Mouse (Mus musculus) heart, embryonic 13.5 days (tissue): ENCODE data around the gene Eef1g. TPM values are rescaled to one million over a fixed set of nuclear protein-coding genes. Genes with fewer than 3 reads are reported as not detected.
"Not testable (repeated sequence)": the region's sequence is repeated elsewhere in the genome, so short reads cannot be mapped to it uniquely, and the experiment has no call there.

Experiments
- ATAC-seq: fragments of 200-750 bp; cut with Nextera tagmentation; 2 replicates; pipeline ENCODE4 v1.8.0; 2017; ENCODE audit warnings: moderate TSS enrichment; ENCODE audit not compliant: insufficient number of reproducible peaks, low FRiP score, low TSS enrichment; ENCODE audit errors: extremely low read depth
- H3K27ac ChIP-seq: fragments of 300-500 bp; sonication (generic); replicated peaks from 2 replicates; pipeline ENCODE4 v1.5.1; 2015; ENCODE audit warnings: moderate library complexity, mild to moderate bottlenecking, inconsistent platforms
- H3K27me3 ChIP-seq: fragments of 300-500 bp; sonication (generic); replicated peaks from 2 replicates; pipeline ENCODE4 v1.6.1; 2015; ENCODE audit warnings: mild to moderate bottlenecking, inconsistent platforms
- H3K36me3 ChIP-seq: fragments of 300-500 bp; sonication (generic); 2 replicates; pipeline ENCODE4 v1.6.1; 2015; ENCODE audit warnings: mild to moderate bottlenecking, inconsistent platforms
- H3K4me1 ChIP-seq: fragments of 300-500 bp; sonication (generic); 2 replicates; pipeline ENCODE4 v1.6.1; 2015; ENCODE audit warnings: inconsistent platforms
- H3K4me2 ChIP-seq: fragments of 300-500 bp; sonication (generic); 2 replicates; pipeline ENCODE4 v1.6.1; 2015; ENCODE audit warnings: inconsistent platforms, mild to moderate bottlenecking, moderate library complexity
- H3K4me3 ChIP-seq: fragments of 300-500 bp; sonication (generic); 2 replicates; pipeline ENCODE4 v1.5.1; 2015; ENCODE audit warnings: moderate library complexity, mild to moderate bottlenecking, inconsistent platforms
- H3K9ac ChIP-seq: fragments of 300-500 bp; sonication (generic); 2 replicates; pipeline ENCODE4 v1.6.1; 2015; ENCODE audit warnings: inconsistent platforms, mild to moderate bottlenecking, moderate library complexity
- H3K9me3 ChIP-seq: fragments of 300-500 bp; sonication (generic); 2 replicates; pipeline ENCODE4 v1.6.1; 2016; ENCODE audit warnings: inconsistent platforms
- WGBS: fragments of 180-500 bp; shearing (Covaris S2); methylation state at CpG from one replicate; pipeline ENCODE4 v1.1.7; 2015; ENCODE audit warnings: mixed read lengths; 5-methylcytosine and 5-hydroxymethylcytosine counted together
- polyA plus RNA-seq: library from polyadenylated mRNA; unstranded; fragments of >200 nt; fragmentation: Nextera tagmentation; extraction: Ambion mirVana; gene quantifications from 2 replicates; pipeline ENCODE4 v1.2.1, GENCODE M21; 2015

Eef1g gene
- polyA plus RNA-seq, 1 experiment from 2014 or later, result 251 TPM

DNA sequence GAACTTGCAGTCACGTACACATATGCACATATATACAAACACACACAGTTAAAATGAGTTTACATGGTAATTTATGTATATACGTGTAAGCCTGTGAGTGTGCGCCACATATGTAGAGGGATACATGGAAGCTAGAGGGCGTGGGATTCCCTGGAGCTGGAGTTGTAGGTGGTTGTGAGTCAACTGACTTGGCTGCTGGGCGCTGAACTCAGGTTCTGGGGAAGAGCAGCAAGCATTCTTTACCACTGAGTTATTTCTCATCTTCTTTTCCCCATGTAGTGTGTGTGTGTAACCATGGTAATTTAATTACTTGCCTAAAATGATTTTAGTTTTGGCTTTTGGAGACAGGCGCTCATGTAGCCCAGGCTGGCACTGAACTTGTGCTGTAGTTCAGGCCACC is 29.8 kb downstream of the Eef1g start:
- Histone ChIP-seq H3K9ac (no peak overlapping the region), H3K27ac (peak overlapping the region; percentile 78; the same call in 1 of the 2 replicates), H3K36me3 (peaks cover 27% of the 10 kb centered on the region), H3K4me3 (no peak overlapping the region), H3K27me3 (no peaks in the 10 kb centered on the region), H3K4me2 (no peak overlapping the region), H3K4me1 (peaks cover 76% of the 10 kb centered on the region), H3K9me3 (no peaks in the 10 kb centered on the region)
- 91% methylated on average over 6 of the region's 6 CpGs for WGBS
- no peak for ATAC-seq

DNA sequence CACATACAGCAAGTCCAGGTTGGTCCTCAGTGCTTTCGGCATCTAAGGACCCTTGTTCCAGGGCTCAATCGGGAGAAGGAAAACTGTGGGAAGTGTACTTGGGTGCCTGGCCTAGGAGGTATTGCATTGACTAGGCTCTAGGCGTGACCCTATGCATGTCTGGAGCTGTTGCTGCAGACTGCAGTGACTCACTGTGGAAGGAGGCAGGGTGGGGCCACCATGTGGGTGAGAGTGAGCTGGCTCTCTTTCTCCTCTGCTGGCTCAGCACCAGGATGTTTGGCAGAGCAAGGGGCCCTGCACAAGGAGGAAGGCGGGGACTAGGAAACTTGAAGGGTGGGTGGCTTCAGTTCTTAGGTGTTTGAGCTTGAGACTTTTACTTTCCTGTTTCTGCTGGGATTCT is 30.7 kb downstream of the Eef1g start:
- peak overlapping the region; percentile 33 for H3K9ac ChIP-seq
- H3K27me3 ChIP-seq, result no peaks in the 10 kb centered on the region
- 0 out of 2 replicates have a peak overlapping the region, but pooled peaks have one; percentile 2 for H3K4me3 ChIP-seq
- peak; percentile 64 for ATAC-seq
- peaks cover 36% of the 10 kb centered on the region for H3K36me3 ChIP-seq
- 33% methylated on average over 4 of the region's 4 CpGs for WGBS
- H3K4me2 ChIP-seq, result peak overlapping the region; percentile 29
- no peaks in the 10 kb centered on the region for H3K9me3 ChIP-seq
- peak overlapping the region; percentile 78 for H3K27ac ChIP-seq
- H3K4me1 ChIP-seq, result peaks cover 67% of the 10 kb centered on the region

DNA sequence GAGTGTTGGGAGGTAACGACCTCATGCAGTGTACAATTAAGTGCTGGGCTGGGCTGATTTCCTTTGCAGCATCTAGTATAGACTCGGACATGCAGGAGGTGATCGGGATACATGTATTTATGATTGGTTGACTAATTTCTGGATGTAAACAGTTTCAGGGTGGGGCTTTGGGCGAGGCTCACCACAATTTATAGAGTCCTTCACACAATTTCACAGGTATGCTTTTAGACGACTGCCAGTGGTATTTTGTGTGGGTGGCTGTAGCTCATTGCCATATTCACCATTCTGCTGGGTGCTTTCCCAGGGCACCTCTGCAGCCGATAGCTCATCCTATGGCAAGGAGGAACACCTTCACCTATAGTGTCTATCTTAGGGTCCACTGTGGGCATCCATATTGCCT is 31.7 kb downstream of the Eef1g start:
- no peaks in the 10 kb centered on the region for H3K9me3 ChIP-seq
- H3K27ac ChIP-seq, result peak overlapping the region; percentile 78; the same call in 1 of the 2 replicates
- peaks cover 46% of the 10 kb centered on the region for H3K36me3 ChIP-seq
- H3K4me3 ChIP-seq, result no peak overlapping the region
- H3K4me1 ChIP-seq, result peaks cover 57% of the 10 kb centered on the region
- H3K27me3 ChIP-seq, result no peaks in the 10 kb centered on the region
- WGBS, result 86% methylated on average over 6 of the region's 6 CpGs
- ATAC-seq, result no peak
- peak overlapping the region; percentile 33; the same call in 1 of the 2 replicates for H3K9ac ChIP-seq
- no peak overlapping the region for H3K4me2 ChIP-seq

- no peak overlapping the region for H3K9ac ChIP-seq
- WGBS, result 77% methylated on average over 4 of the region's 4 CpGs
- H3K27ac ChIP-seq, result no peak overlapping the region
- H3K9me3 ChIP-seq, result no peaks in the 10 kb centered on the region
- H3K4me3 ChIP-seq, result no peak overlapping the region
- peaks cover 53% of the 10 kb centered on the region for H3K36me3 ChIP-seq
- ATAC-seq, result no peak
- peaks cover 50% of the 10 kb centered on the region for H3K4me1 ChIP-seq
- H3K27me3 ChIP-seq, result no peaks in the 10 kb centered on the region
- no peak overlapping the region for H3K4me2 ChIP-seq
These were observed 32.4 kb downstream of the Eef1g start for GRCm38 (mm10) chr19:8999223-8999622.

DNA sequence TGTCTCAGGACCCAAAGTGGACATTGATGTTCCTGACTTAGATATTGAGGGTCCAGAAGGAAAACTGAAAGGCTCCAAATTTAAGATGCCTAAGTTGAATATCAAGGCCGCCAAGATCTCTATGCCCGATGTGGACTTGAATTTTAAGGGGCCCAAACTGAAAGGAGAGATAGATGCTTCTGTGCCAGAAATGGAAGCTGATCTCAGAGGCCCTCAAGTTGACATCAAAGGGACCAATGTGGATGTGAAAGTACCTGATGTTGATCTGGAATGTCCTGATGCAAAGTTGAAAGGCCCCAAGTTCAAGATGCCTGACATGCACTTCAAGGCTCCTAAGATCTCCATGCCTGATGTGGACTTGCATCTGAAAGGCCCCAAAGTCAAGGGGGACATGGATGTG is 40.1 kb downstream of the Eef1g start:
- not testable (repeated sequence) for H3K9ac ChIP-seq, H3K4me1 ChIP-seq, ATAC-seq, H3K27me3 ChIP-seq, H3K9me3 ChIP-seq, H3K4me3 ChIP-seq, H3K4me2 ChIP-seq, H3K27ac ChIP-seq
- 86% methylated on average over 2 of the region's 2 CpGs for WGBS
- H3K36me3 ChIP-seq, result peaks cover 73% of the 10 kb centered on the region

- H3K27me3 ChIP-seq, result no peaks in the 10 kb centered on the region
- peaks cover 14% of the 10 kb centered on the region for H3K4me1 ChIP-seq
- H3K4me3 ChIP-seq, result no peak overlapping the region
- H3K9ac ChIP-seq, result no peak overlapping the region
- H3K36me3 ChIP-seq, result peaks cover 68% of the 10 kb centered on the region
- no peak overlapping the region for H3K27ac ChIP-seq
- H3K9me3 ChIP-seq, result no peaks in the 10 kb centered on the region
- no peak for ATAC-seq
- whole genome bisulfite sequencing, result 84% methylated on average over 3 of the region's 3 CpGs
- no peak overlapping the region for H3K4me2 ChIP-seq
These were observed 52.5 kb downstream of the Eef1g start for GRCm38 (mm10) chr19:9019298-9019697.

DNA sequence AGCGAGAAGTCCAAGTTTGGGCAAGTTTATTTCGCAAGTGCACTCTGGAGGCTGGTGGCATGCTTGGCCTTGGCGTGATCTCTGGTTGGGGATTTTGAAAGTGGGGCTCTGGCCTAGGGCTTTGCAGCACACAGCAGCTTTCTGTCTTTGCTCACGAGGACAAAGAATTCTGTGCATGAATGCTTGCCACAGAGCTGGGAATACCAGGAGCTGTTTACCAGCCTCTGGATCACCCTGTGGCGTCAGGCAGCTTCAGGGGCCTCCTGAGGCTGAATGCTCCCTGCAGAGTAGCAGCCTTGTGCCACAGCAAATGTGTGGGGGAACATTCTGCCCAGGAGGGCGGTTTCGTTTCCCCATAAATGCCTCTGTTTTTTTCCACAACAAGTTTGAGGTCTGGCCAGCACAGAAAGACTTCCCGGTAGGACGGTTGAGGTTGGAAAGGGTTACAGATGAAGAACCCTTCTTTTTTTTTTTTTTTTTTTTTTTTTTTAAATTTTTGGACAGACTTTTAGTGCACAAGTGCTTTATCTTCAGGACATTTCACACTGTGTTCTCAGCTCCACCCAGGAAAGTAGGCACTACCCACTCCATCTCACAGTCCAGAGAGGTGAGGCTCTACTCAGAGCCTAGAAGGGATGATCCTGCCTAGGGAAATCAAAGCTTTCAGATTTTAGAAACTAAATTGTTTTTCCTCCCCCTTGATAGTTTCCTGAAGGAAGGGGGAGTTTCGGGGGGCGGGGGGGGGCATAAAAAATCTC is 56.4 kb downstream of the Eef1g start:
- Histone ChIP-seq H3K4me2 (no peak overlapping the region), H3K27me3 (no peaks in the 10 kb centered on the region), H3K9me3 (no peaks in the 10 kb centered on the region), H3K4me1 (peaks cover 40% of the 10 kb centered on the region), H3K9ac (peak overlapping the region; percentile 63; the same call in 1 of the 2 replicates), H3K4me3 (no peak overlapping the region), H3K36me3 (peaks cover 30% of the 10 kb centered on the region), H3K27ac (peak overlapping the region; percentile 75)
- no peak for ATAC-seq
- 46% methylated on average over 11 of the region's 11 CpGs for WGBS

GRCm38 (mm10) chr19:9025562-9026257 is 58.9 kb downstream of the Eef1g start:
- Histone ChIP-seq H3K4me3 (no peak overlapping the region), H3K4me1 (peaks cover 60% of the 10 kb centered on the region), H3K9me3 (no peaks in the 10 kb centered on the region), H3K9ac (0 out of 2 replicates have a peak overlapping the region, but pooled peaks have one; percentile 19), H3K36me3 (peaks cover 5% of the 10 kb centered on the region; the same call in 1 of the 2 replicates), H3K27ac (no peak overlapping the region), H3K27me3 (no peaks in the 10 kb centered on the region), H3K4me2 (no peak overlapping the region)
- 81% methylated on average over 5 of the region's 5 CpGs for WGBS
- ATAC-seq, result no peak

DNA sequence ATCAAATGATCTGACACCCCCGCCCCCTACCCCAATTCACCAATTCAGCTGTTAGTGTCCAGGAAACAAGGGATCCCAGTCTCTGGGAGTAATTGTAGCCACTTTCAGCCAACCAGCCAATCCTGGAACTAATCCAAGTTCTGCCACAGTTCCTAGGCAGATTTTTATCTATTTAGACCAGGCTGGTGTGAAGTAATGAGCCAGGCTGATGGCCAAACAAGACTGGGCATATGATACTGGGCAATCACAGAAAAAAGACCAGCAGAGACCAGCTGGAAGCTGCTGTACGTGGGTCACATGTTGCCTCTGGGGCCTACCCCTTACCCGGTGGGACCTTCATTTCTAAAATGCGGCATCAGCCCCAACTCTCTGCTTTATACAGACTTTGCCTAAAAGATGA is 59.8 kb downstream of the Eef1g start:
- 85% methylated on average over 4 of the region's 4 CpGs for WGBS
- ATAC-seq, result no peak
- Histone ChIP-seq H3K9me3 (no peaks in the 10 kb centered on the region), H3K27me3 (no peaks in the 10 kb centered on the region), H3K36me3 (no peaks in the 10 kb centered on the region), H3K9ac (0 out of 2 replicates have a peak overlapping the region, but pooled peaks have one; percentile 1), H3K4me1 (peaks cover 63% of the 10 kb centered on the region), H3K4me2 (no peak overlapping the region), H3K4me3 (no peak overlapping the region), H3K27ac (no peak overlapping the region)

DNA sequence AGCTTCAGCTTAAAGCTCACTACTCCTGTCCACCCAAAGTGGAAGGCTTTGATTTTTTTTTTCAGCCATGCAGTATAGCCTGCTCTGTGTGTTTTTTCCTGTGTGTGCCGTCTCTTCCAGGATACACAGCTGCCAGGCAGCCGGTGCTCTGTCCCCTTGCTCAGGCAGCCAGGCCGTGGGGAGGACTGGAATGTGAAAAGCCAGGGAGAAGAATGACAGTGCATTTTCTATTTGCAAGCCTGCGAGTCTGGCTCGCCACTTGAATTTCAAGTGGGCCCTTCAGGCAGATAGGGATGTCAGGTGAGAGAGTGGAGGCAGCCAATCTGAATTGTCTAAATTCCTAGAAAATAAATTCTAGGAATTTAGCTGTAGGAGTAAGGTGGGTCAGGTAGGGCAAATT is 61.0 kb downstream of the Eef1g start:
- H3K4me1 ChIP-seq, result peaks cover 66% of the 10 kb centered on the region

More for the DNA sequence above, 61.0 kb downstream of the Eef1g start:
- no peaks in the 10 kb centered on the region for H3K9me3 ChIP-seq
- ATAC-seq, result peak; percentile 21; the same call in 1 of the 2 replicates
- H3K27ac ChIP-seq, result peak overlapping the region; percentile 66
- no peak overlapping the region for H3K4me3 ChIP-seq
- no peaks in the 10 kb centered on the region for H3K36me3 ChIP-seq
- 0 out of 2 replicates have a peak overlapping the region, but pooled peaks have one; percentile 2 for H3K9ac ChIP-seq
- no peaks in the 10 kb centered on the region for H3K27me3 ChIP-seq
- 0 out of 2 replicates have a peak overlapping the region, but pooled peaks have one; percentile 7 for H3K4me2 ChIP-seq
- 9% methylated on average over 5 of the region's 5 CpGs for WGBS
